ENCODE assay signal across 8 mouse cellular contexts in the genomic region with DNA sequence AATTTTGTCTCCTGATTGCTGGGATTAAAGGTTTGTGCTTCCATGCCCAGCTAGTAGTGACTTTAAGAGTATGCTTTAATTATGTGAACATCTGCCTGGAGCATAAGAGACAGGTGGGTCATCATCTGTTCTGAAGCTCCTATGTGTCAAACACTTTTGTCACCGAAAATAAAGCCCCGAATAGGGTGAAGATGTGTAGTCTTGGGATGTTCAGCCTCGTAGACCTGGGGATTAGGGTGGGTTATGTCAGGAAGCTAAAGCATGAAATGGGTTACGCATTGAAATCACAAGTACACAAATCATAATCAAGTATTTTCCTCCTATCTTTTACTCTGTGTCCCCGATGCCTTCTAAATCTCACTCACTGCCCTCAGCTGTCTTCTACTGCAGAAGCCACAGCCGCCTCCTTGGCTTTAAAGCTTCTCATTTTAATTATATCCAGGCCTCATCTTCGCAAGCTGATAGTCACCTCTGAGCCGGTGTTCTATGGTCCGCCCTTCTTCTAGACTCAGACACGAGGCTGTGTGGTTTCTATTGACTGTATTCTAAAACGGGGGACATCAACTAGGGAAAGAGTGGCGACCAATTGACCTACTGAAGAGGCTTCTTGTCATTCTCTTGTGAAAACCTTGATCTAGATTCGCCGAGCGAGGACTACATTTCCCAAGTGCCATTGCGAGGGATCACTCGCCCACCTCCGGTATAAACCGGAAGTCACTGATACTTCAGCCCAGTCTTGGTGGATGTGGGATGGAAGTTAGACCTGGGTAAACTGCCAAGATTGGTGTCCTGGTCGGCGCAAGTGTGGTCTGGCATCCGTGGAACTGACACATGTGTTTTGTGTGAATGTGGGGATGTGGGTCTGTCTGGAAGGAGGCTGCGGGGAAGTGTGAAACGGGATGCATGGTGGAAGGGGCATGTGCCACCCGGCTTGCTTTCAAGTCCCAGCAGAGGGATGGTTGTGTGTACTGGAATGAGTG. TPM values are rescaled to one million over a fixed set of nuclear protein-coding genes. Genes with fewer than 3 reads are reported as not detected.
DNase-seq lines count a peak whose midpoint lies in the region; ATAC-seq and TF ChIP-seq lines count a peak whose summit lies in the region.

Gene Smim17, plus strand, starts transcription at position 720 of the 980 bp plus-strand sequence.

- H3K27me3 ChIP-seq in forebrain, embryonic 10.5 days (ENCODE audit: poor library complexity, severe bottlenecking): no peaks in the 10 kb centered on the region
- H3K27me3 ChIP-seq in heart, embryonic 16.5 days (ENCODE audit: control insufficient read depth, insufficient read depth, low read length): no peaks in the 10 kb centered on the region
- no peaks in the 10 kb centered on the region for H3K27me3 ChIP-seq in liver, embryonic 12.5 days (replicated peaks)
- no peaks in the 10 kb centered on the region for H3K27me3 ChIP-seq in myocyte (ENCODE audit: control insufficient read depth, insufficient read depth, insufficient read length)
- H3K27me3 ChIP-seq in stomach, embryonic 14.5 days (ENCODE audit: control insufficient read depth, insufficient read depth, low read length): no peaks in the 10 kb centered on the region

- H3K27ac ChIP-seq in forebrain, embryonic 10.5 days: peak within 1 kb of the TSS; percentile 76
- H3K27ac ChIP-seq in heart, embryonic 16.5 days (ENCODE audit: low read length): no peak within 1 kb of the TSS
- no peak within 1 kb of the TSS for H3K27ac ChIP-seq in liver, embryonic 12.5 days
- no peak within 1 kb of the TSS for H3K27ac ChIP-seq in stomach, embryonic 14.5 days (ENCODE audit: low read length)

- peaks cover 23% of the 10 kb centered on the region for H3K36me3 ChIP-seq in forebrain, embryonic 10.5 days (replicated peaks)
- H3K36me3 ChIP-seq in heart, embryonic 16.5 days (ENCODE audit: control insufficient read depth, insufficient read depth): peaks cover 20% of the 10 kb centered on the region
- H3K36me3 ChIP-seq in liver, embryonic 12.5 days: peaks cover 14% of the 10 kb centered on the region
- peaks cover 9% of the 10 kb centered on the region for H3K36me3 ChIP-seq in myocyte (ENCODE audit: control insufficient read depth, insufficient read depth)
- H3K36me3 ChIP-seq in stomach, embryonic 14.5 days (ENCODE audit: control insufficient read depth, insufficient read depth, low read length): no peaks in the 10 kb centered on the region; the same call in none of the 2 replicates

- TF ChIP-seq POLR2A in brain, embryonic 14.5 days (IDR thresholded peaks at IDR 0.05; ENCODE audit: borderline replicate concordance, extremely low read depth, insufficient read depth, insufficient read length, poor library complexity, severe bottlenecking): peak; percentile 11; the same call in 1 of the 2 replicates
- TF ChIP-seq POLR2A in myocyte (IDR thresholded peaks at IDR 0.05; ENCODE audit: insufficient read length, low read depth): peak; percentile 44

- 0 out of 2 replicates have a peak, but pooled peaks cover 2% of the 10 kb centered on the region for H3K9me3 ChIP-seq in forebrain, embryonic 10.5 days
- H3K9me3 ChIP-seq in heart, embryonic 16.5 days (replicated peaks; ENCODE audit: control insufficient read depth, low read length): 0 out of 2 replicates have a peak, but pooled peaks cover 2% of the 10 kb centered on the region
- H3K9me3 ChIP-seq in liver, embryonic 12.5 days (replicated peaks): no peaks in the 10 kb centered on the region
- no peaks in the 10 kb centered on the region for H3K9me3 ChIP-seq in stomach, embryonic 14.5 days (ENCODE audit: control insufficient read depth, low read depth, low read length)

- no peaks in the 10 kb centered on the region for H3K79me2 ChIP-seq in myocyte (ENCODE audit: control insufficient read depth, insufficient read depth)

- peaks cover 11% of the 10 kb centered on the region for H3K4me1 ChIP-seq in forebrain, embryonic 10.5 days
- peaks cover 7% of the 10 kb centered on the region for H3K4me1 ChIP-seq in heart, embryonic 16.5 days (ENCODE audit: control insufficient read depth, insufficient read depth, low read length)
- peaks cover 7% of the 10 kb centered on the region for H3K4me1 ChIP-seq in liver, embryonic 12.5 days
- no peaks in the 10 kb centered on the region for H3K4me1 ChIP-seq in stomach, embryonic 14.5 days (ENCODE audit: control insufficient read depth, insufficient read depth, low read length)

- peak within 1 kb of the TSS; percentile 61 for H3K4me3 ChIP-seq in forebrain, embryonic 10.5 days
- peak within 1 kb of the TSS; percentile 66 for H3K4me3 ChIP-seq in heart, embryonic 16.5 days (ENCODE audit: low read length)
- H3K4me3 ChIP-seq in liver, embryonic 12.5 days: peak within 1 kb of the TSS; percentile 60
- peak within 1 kb of the TSS; percentile 17 for H3K4me3 ChIP-seq in myocyte
- H3K4me3 ChIP-seq in stomach, embryonic 14.5 days (ENCODE audit: low read depth, low read length): peak within 1 kb of the TSS; percentile 39

- H3K9ac ChIP-seq in heart, embryonic 16.5 days (ENCODE audit: low read length): peak within 1 kb of the TSS; percentile 73
- peak within 1 kb of the TSS; percentile 58; the same call in 1 of the 2 replicates for H3K9ac ChIP-seq in liver, embryonic 12.5 days
- no peak within 1 kb of the TSS for H3K9ac ChIP-seq in stomach, embryonic 14.5 days (replicated peaks; ENCODE audit: low read depth, low read length)

- DNase-seq in CD8-positive naive resting alpha-beta T cell, adult 2 months (ENCODE audit: low read depth in 2 of 2, low spot score in 2 of 2): peak; percentile 35 to 51
- peak; percentile 87 for DNase-seq in brain, embryonic 14.5 days (ENCODE audit: low read depth)
- peak; percentile 30 for DNase-seq in forebrain, embryonic 10.5 days (ENCODE audit: extremely low spot score, low spot score)
- peak; percentile 40 to 50 for DNase-seq in kidney, postnatal 25 days

- no peak within 1 kb of the TSS for H3ac ChIP-seq in myocyte (ENCODE audit: control insufficient read depth, insufficient read length)

- no peak for TF ChIP-seq CTCF in brain, embryonic 14.5 days (IDR thresholded peaks at IDR 0.05; ENCODE audit: borderline replicate concordance, extremely low read depth, insufficient read depth, insufficient read length)

- peak within 1 kb of the TSS; percentile 89 for H3K4me2 ChIP-seq in heart, embryonic 16.5 days (ENCODE audit: low read depth, low read length)
- peak within 1 kb of the TSS; percentile 71 for H3K4me2 ChIP-seq in liver, embryonic 12.5 days
- H3K4me2 ChIP-seq in myocyte (ENCODE audit: low read depth): peak within 1 kb of the TSS; percentile 68
- peak within 1 kb of the TSS; percentile 63 for H3K4me2 ChIP-seq in stomach, embryonic 14.5 days (replicated peaks; ENCODE audit: low read depth, low read length)

- no peak; the same call in 1 of the 2 replicates for ATAC-seq in heart, embryonic 16.5 days (replicated peaks; ENCODE audit: extremely low read depth, insufficient read depth, low FRiP score)
- peak; percentile 75 for ATAC-seq in liver, embryonic 12.5 days
- ATAC-seq in stomach, embryonic 14.5 days (ENCODE audit: insufficient number of reproducible peaks, insufficient read depth, low FRiP score, low read depth): peak; percentile 85; the same call in 1 of the 2 replicates

- 28% methylated on average over 25 of the region's 25 CpGs for WGBS in forebrain, embryonic 10.5 days
- WGBS in heart, embryonic 16.5 days: 25% methylated on average over 25 of the region's 25 CpGs
- 25% methylated on average over 25 of the region's 25 CpGs for WGBS in liver, embryonic 12.5 days (ENCODE audit: insufficient replicate concordance)
- 27% methylated on average over 25 of the region's 25 CpGs for WGBS in stomach, embryonic 14.5 days

TF ChIP-seq in myocyte, 11 proteins besides CTCF, POLR2A, EP300 and RAD21:
- TF ChIP-seq TCF3 (IDR thresholded peaks at IDR 0.05; ENCODE audit: insufficient read length, low read depth) (no peak), CEBPB (IDR thresholded peaks at IDR 0.05; ENCODE audit: insufficient read depth, poor library complexity, severe bottlenecking) (no peak), E2F4 (IDR thresholded peaks at IDR 0.05; ENCODE audit: insufficient read depth) (no peak), POLR2AphosphoS2 (IDR thresholded peaks at IDR 0.05; ENCODE audit: insufficient read length, low read depth) (no peak), MYOD1 (IDR thresholded peaks at IDR 0.05; ENCODE audit: control insufficient read depth in 1 of 3, insufficient read length in 2 of 3, low read depth in 2 of 3) (no peak), SRF (IDR thresholded peaks at IDR 0.05; ENCODE audit: control insufficient read depth, insufficient read length, low read depth) (no peak), REST (IDR thresholded peaks at IDR 0.05; ENCODE audit: insufficient read depth, insufficient read length) (no peak), USF1 (IDR thresholded peaks at IDR 0.05; ENCODE audit: low read depth) (no peak)

RNA-seq across cellular contexts. Expression of gene Smim17, which starts in this region (rescaled TPM):
- polyA plus RNA-seq in brain, embryonic 14.5 days (2012; rRNA removed): 4.5 and 7.5 TPM in 2 replicates
- 0.34 and 0.90 TPM in 2 replicates for polyA plus RNA-seq in forebrain, embryonic 10.5 days (2016; fragmentation: Nextera tagmentation; extraction: Ambion mirVana)
- polyA plus RNA-seq in heart, embryonic 16.5 days (2015; fragmentation: Nextera tagmentation; extraction: Ambion mirVana): 0.20 TPM in 1 of 2 replicates, not detected in the other
- polyA plus RNA-seq in liver, embryonic 12.5 days (2016; fragmentation: Nextera tagmentation; extraction: Ambion mirVana): 0.10 TPM in 1 of 2 replicates, not detected in the other
- not detected for polyA plus RNA-seq in myocyte (2012; fragmentation: generic; extraction: Trizol)
- not detected in 2 replicates for polyA plus RNA-seq in stomach, embryonic 14.5 days (2014; fragmentation: Nextera tagmentation; extraction: Ambion mirVana)

Comparison
In these comparisons a context has a peak if more than half of its experiments do, and no peak if none do; other contexts are left out.
1. Peak in DNase-seq, H3K4me3 ChIP-seq and H3K27ac ChIP-seq in forebrain, embryonic 10.5 days; RNA of the gene not detected or under 1 TPM.
2. Peak in ATAC-seq, H3K4me3 ChIP-seq, H3K9ac ChIP-seq and H3K4me2 ChIP-seq in liver, embryonic 12.5 days; RNA of the gene not detected or under 1 TPM.
3. Peak in ATAC-seq, H3K4me3 ChIP-seq and H3K4me2 ChIP-seq in stomach, embryonic 14.5 days; RNA of the gene not detected or under 1 TPM.
4. DNase-seq: peak in every context shown above with its lines; median percentile 87 in brain, embryonic 14.5 days; 45 in kidney, postnatal 25 days; 43 in CD8-positive naive resting alpha-beta T cell, adult 2 months; 30 in forebrain, embryonic 10.5 days.